Mouse (Mus musculus) lung, embryonic 14.5 days (tissue): Measurements from ENCODE around the gene Fgfr2. TPM values are rescaled to one million over a fixed set of nuclear protein-coding genes. Genes with fewer than 3 reads are reported as not detected.

Experiments used
- ATAC-seq: fragments of 200-750 bp; cut with Nextera tagmentation; 2 replicates; pipeline ENCODE4 v1.8.0; 2017; ENCODE audit warnings: mild to moderate bottlenecking, moderate TSS enrichment, moderate library complexity; ENCODE audit not compliant: insufficient read depth
- DNase-seq: peaks from one replicate; pipeline ENCODE4 v3.0.0-alpha.2; 2015
- H3K27ac ChIP-seq: fragments of 300-500 bp; sonication (generic); 2 replicates; pipeline ENCODE4 v1.5.1; 2014; ENCODE audit warnings: low read depth, mild to moderate bottlenecking, moderate library complexity
- H3K27me3 ChIP-seq: fragments of 300-500 bp; sonication (generic); 2 replicates; pipeline ENCODE4 v1.6.1; 2014; ENCODE audit warnings: low read length, control low read depth; ENCODE audit not compliant: insufficient read depth
- H3K36me3 ChIP-seq: fragments of 300-500 bp; sonication (generic); 2 replicates; pipeline ENCODE4 v1.6.1; 2014; ENCODE audit warnings: control low read depth; ENCODE audit not compliant: insufficient read depth
- H3K4me1 ChIP-seq: fragments of 300-500 bp; sonication (generic); 2 replicates; pipeline ENCODE4 v1.6.1; 2014; ENCODE audit warnings: antibody characterized with exemption, control low read depth; ENCODE audit not compliant: insufficient read depth
- H3K4me2 ChIP-seq: fragments of 300-500 bp; sonication (generic); 2 replicates; pipeline ENCODE4 v1.6.1; 2014; ENCODE audit warnings: mild to moderate bottlenecking
- H3K4me3 ChIP-seq: fragments of 300-500 bp; sonication (generic); 2 replicates; pipeline ENCODE4 v1.5.1; 2014; ENCODE audit warnings: low read depth, low read length
- H3K9ac ChIP-seq: fragments of 300-500 bp; sonication (generic); 2 replicates; pipeline ENCODE4 v1.6.1; 2014
- H3K9me3 ChIP-seq: fragments of 300-500 bp; sonication (generic); 2 replicates; pipeline ENCODE4 v1.6.1; 2016; ENCODE audit warnings: low read depth, low read length, control low read depth
- CTCF ChIP-seq: IDR thresholded peaks from 2 replicates; pipeline ENCODE4 v1.5.1; 2016; ENCODE audit warnings: antibody characterized with exemption, low read depth
- WGBS: fragments of 180-500 bp; shearing (Covaris S2); extraction: QIAGEN DNeasy Blood & Tissue Kit; methylation state at CpG from one replicate; pipeline ENCODE4 v1.1.7; 2014; 5-methylcytosine and 5-hydroxymethylcytosine counted together
- polyA plus RNA-seq: library from polyadenylated mRNA; unstranded; fragments of >200 nt; fragmentation: Nextera tagmentation; extraction: Ambion mirVana; gene quantifications from 2 replicates; pipeline ENCODE4 v1.2.1, GENCODE M21; 2014

The Fgfr2 gene
- polyA plus RNA-seq, 1 experiment from 2014 or later: 179 TPM

DNA sequence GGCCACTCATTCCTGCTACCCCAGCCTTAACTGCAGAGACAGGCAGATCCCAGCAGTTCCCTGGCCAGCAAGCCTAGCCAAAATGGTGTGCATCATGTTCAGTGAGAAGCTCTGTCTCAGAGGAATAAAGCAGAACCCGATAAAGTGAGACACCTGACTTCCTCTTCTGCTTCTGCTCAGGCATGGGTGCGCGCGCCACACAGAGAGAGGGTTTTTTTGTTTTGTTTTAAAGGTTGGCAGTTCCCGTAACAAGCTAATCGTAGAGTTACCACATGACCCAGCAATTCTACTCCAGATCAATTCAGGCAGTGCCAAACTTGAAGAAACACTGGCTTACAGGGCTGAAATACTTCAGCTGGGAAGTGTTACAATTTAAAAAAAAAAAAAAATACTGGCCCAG is 554.3 kb downstream of the Fgfr2 start:
- H3K27ac ChIP-seq: no peak overlapping the region
- H3K27me3 ChIP-seq: no peaks in the 10 kb centered on the region
- WGBS: 93% methylated on average over 6 of the region's 6 CpGs
- H3K4me3 ChIP-seq: no peak overlapping the region
- no peaks in the 10 kb centered on the region for H3K9me3 ChIP-seq
- no peak for ATAC-seq
- no peak for TF ChIP-seq CTCF
- peaks cover 10% of the 10 kb centered on the region for H3K4me1 ChIP-seq
- H3K4me2 ChIP-seq: no peak overlapping the region
- no peak overlapping the region for H3K9ac ChIP-seq
- DNase-seq: no peak
- peaks cover 60% of the 10 kb centered on the region for H3K36me3 ChIP-seq

DNA sequence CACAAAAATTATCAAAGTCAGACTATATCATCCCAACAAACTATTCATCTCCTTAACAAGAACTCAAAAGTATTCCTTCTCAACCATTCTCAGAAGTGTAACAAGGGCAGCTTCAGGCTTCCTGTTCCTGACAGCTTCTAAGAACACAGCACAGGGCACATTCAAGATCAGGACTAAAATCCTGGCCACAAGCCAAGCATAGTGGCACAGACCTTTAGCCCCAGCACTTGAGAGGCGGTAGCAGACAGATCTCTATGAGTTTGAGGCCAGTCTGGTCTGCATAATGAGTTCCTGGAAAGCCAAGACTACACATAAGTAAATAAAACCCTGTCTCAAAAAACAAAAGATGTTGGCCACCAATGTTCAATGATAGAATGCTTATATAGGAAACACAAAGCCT is 557.3 kb downstream of the Fgfr2 start:
- no peak overlapping the region for H3K4me2 ChIP-seq
- no peak for TF ChIP-seq CTCF
- no peaks in the 10 kb centered on the region for H3K4me1 ChIP-seq
- no peak overlapping the region for H3K4me3 ChIP-seq
- no peak overlapping the region for H3K9ac ChIP-seq
- no peak overlapping the region for H3K27ac ChIP-seq
- H3K9me3 ChIP-seq: no peaks in the 10 kb centered on the region
- ATAC-seq (no peak), DNase-seq (peak; percentile 47)
- 46% methylated on average over 1 of the region's 1 CpGs for WGBS
- H3K36me3 ChIP-seq: peaks cover 90% of the 10 kb centered on the region
- H3K27me3 ChIP-seq: no peaks in the 10 kb centered on the region

DNA sequence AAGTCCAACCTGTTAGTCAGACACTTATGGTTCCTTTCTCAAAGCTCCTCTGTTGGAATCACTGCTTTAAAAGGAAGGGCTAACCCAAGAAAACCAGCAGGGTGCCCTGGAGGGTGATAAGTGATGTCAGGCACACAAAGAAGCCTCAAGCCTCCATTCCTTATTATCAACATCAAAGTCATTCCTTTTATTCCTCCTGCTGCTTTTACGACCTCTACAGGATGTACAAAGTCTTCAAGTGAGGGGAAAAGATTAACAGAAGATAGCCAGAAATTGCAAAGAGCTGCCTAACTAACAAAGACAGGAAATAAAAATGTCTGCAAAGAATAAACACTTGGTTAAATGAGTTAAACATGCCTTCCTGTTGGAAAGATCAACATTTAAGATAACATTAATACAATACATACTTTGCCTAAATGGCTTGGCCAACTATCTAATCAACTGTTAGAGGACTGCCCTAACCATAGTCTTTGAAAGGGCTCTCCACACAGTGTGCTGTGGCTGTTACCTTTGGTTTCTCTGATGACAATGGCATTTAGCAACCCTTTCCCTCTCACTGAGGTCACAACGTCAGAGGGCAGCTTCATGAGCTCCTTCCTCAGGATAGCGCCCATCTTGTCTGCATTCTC is 563.9 kb downstream of the Fgfr2 start:
- WGBS: 38% methylated on average over 3 of the region's 3 CpGs
- H3K4me3 ChIP-seq: no peak overlapping the region
- H3K36me3 ChIP-seq: peaks cover 77% of the 10 kb centered on the region
- no peaks in the 10 kb centered on the region for H3K9me3 ChIP-seq
- H3K27ac ChIP-seq: no peak overlapping the region; the same call in 1 of the 2 replicates
- no peak overlapping the region for H3K9ac ChIP-seq
- no peaks in the 10 kb centered on the region for H3K27me3 ChIP-seq
- TF ChIP-seq CTCF: no peak
- DNase-seq: peak; percentile 43
- no peaks in the 10 kb centered on the region for H3K4me1 ChIP-seq
- H3K4me2 ChIP-seq: no peak overlapping the region
- peak; percentile 54; the same call in 1 of the 2 replicates for ATAC-seq

- Histone ChIP-seq H3K4me2 (no peak overlapping the region), H3K4me1 (no peaks in the 10 kb centered on the region), H3K9ac (no peak overlapping the region), H3K27me3 (no peaks in the 10 kb centered on the region), H3K4me3 (no peak overlapping the region), H3K27ac (no peak overlapping the region), H3K9me3 (no peaks in the 10 kb centered on the region), H3K36me3 (peaks cover 67% of the 10 kb centered on the region)
- ATAC-seq (no peak), DNase-seq (no peak)
- WGBS: 76% methylated on average over 7 of the region's 7 CpGs
- TF ChIP-seq CTCF: no peak
These were observed 564.9 kb downstream of the Fgfr2 start for GRCm38 (mm10) chr7:132558141-132558736.

DNA sequence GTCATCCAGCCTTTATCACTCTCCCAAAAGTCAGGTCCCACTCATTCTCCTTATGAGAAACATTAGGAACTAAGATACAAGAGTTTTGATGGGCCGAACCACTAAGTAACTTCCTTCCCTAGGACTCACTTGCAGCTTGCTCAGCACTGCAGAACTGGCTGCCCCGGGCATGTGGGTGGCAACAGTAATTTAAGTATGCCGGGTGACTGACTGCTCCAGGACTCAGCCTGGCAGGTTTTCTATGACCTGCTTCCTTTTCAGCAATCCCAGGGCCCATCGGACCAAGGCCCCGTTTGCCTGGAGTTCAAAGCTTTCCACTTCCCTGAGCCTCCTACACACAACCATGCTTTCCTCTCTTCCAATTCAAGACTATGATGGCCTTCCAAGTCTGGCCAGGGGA is 566.6 kb downstream of the Fgfr2 start:
- H3K9me3 ChIP-seq: no peaks in the 10 kb centered on the region
- DNase-seq (no peak), ATAC-seq (no peak)
- H3K27me3 ChIP-seq: no peaks in the 10 kb centered on the region
- no peak overlapping the region for H3K4me3 ChIP-seq
- no peak overlapping the region for H3K27ac ChIP-seq
- H3K9ac ChIP-seq: no peak overlapping the region
- H3K4me1 ChIP-seq: no peaks in the 10 kb centered on the region
- 83% methylated on average over 5 of the region's 5 CpGs for WGBS
- TF ChIP-seq CTCF: no peak
- H3K4me2 ChIP-seq: no peak overlapping the region
- H3K36me3 ChIP-seq: peaks cover 50% of the 10 kb centered on the region

- ATAC-seq (no peak), DNase-seq (no peak)
- WGBS: 33% methylated on average over 4 of the region's 4 CpGs
These were observed 567.2 kb downstream of the Fgfr2 start for GRCm38 (mm10) chr7:132555911-132556310.

GRCm38 (mm10) chr7:132554091-132554490 is 569.1 kb downstream of the Fgfr2 start:
- 41% methylated on average over 2 of the region's 2 CpGs for WGBS
- H3K4me2 ChIP-seq: no peak overlapping the region
- ATAC-seq (no peak), DNase-seq (no peak)
- no peak overlapping the region for H3K27ac ChIP-seq
- peaks cover 26% of the 10 kb centered on the region for H3K36me3 ChIP-seq
- H3K9me3 ChIP-seq: no peaks in the 10 kb centered on the region
- no peaks in the 10 kb centered on the region for H3K27me3 ChIP-seq
- TF ChIP-seq CTCF: no peak
- H3K9ac ChIP-seq: no peak overlapping the region
- no peaks in the 10 kb centered on the region for H3K4me1 ChIP-seq
- H3K4me3 ChIP-seq: no peak overlapping the region

More at GRCm38 (mm10) chr7:132555911-132556310, 567.2 kb downstream of the Fgfr2 start:
- no peak overlapping the region for H3K9ac ChIP-seq
- peaks cover 43% of the 10 kb centered on the region for H3K36me3 ChIP-seq
- no peak for TF ChIP-seq CTCF
- H3K9me3 ChIP-seq: no peaks in the 10 kb centered on the region
- no peaks in the 10 kb centered on the region for H3K4me1 ChIP-seq
- H3K4me2 ChIP-seq: no peak overlapping the region
- no peak overlapping the region for H3K4me3 ChIP-seq
- H3K27ac ChIP-seq: no peak overlapping the region
- H3K27me3 ChIP-seq: no peaks in the 10 kb centered on the region
